Mouse (Mus musculus) forebrain, embryonic 10.5 days (tissue): ENCODE results near the gene Aars2. TPM values are rescaled to one million over a fixed set of nuclear protein-coding genes. Genes with fewer than 3 reads are reported as not detected.

Source experiments
- DNase-seq: peaks from one replicate; pipeline ENCODE4 v3.0.0-alpha.2; 2017; ENCODE audit warnings: low spot score; ENCODE audit errors: extremely low spot score
- H3K27ac ChIP-seq: fragments of 300-500 bp; sonication (generic); 2 replicates; pipeline ENCODE4 v1.5.1; 2016; ENCODE audit warnings: mild to moderate bottlenecking
- H3K27me3 ChIP-seq: fragments of 300-500 bp; sonication (generic); 2 replicates; pipeline ENCODE4 v1.6.1; 2016; ENCODE audit warnings: mild to moderate bottlenecking; ENCODE audit not compliant: poor library complexity, severe bottlenecking
- H3K36me3 ChIP-seq: fragments of 300-500 bp; sonication (generic); replicated peaks from 2 replicates; pipeline ENCODE4 v1.6.1; 2016; ENCODE audit warnings: mild to moderate bottlenecking, moderate library complexity
- H3K4me1 ChIP-seq: fragments of 300-500 bp; sonication (generic); 2 replicates; pipeline ENCODE4 v1.6.1; 2016
- H3K4me3 ChIP-seq: fragments of 300-500 bp; sonication (generic); 2 replicates; pipeline ENCODE4 v1.5.1; 2016; ENCODE audit warnings: mild to moderate bottlenecking, moderate library complexity
- H3K9me3 ChIP-seq: fragments of 300-500 bp; sonication (generic); 2 replicates; pipeline ENCODE4 v1.6.1; 2016; ENCODE audit warnings: mild to moderate bottlenecking, moderate library complexity
- WGBS: fragments of 180-500 bp; shearing (Covaris S2); methylation state at CpG from one replicate; pipeline ENCODE4 v1.1.7; 2016; 5-methylcytosine and 5-hydroxymethylcytosine counted together
- polyA plus RNA-seq: library from polyadenylated mRNA; unstranded; fragments of >200 nt; fragmentation: Nextera tagmentation; extraction: Ambion mirVana; gene quantifications from 2 replicates; pipeline ENCODE4 v1.2.1, GENCODE M21; 2016

Aars2 gene
- polyA plus RNA-seq, 1 experiment from 2014 or later: 33.9 TPM

DNA sequence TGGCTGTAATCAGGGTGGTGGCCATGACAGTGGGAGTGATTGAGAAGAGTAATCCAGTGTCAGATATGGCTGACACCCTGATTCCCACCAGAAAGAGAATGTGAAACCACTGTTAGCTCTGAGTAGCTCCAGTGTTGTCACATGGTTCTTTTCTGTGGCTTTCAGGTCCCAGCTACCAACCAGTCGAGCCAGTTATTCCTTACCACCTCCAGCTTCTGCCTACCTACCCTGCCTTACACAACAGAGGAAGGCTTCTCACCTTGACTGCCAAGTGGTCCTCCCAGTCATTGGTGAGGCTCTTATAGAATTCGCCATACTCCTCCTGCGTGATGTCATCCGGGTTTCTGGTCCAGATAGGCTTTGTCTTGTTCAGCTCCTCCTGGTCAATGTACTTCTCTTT lies 63.4 kb downstream of the Aars2 start:
- no peaks in the 10 kb centered on the region for H3K9me3 ChIP-seq
- H3K27ac ChIP-seq: no peak overlapping the region
- no peak for DNase-seq
- peaks cover 81% of the 10 kb centered on the region for H3K4me1 ChIP-seq
- peaks cover 75% of the 10 kb centered on the region for H3K36me3 ChIP-seq
- WGBS: 76% methylated on average over 4 of the region's 4 CpGs
- peak overlapping the region; percentile 83 for H3K4me3 ChIP-seq
- no peaks in the 10 kb centered on the region for H3K27me3 ChIP-seq

Other genes with a start within 250 kb of the Aars2 start
- 70.3 and 72.1 TPM in 2 replicates for gene Cdc5l, start 73.1 kb upstream of the Aars2 start, polyA plus RNA-seq
- gene Spats1, start 31.4 kb upstream of the Aars2 start, polyA plus RNA-seq: 0.48 and 0.50 TPM in 2 replicates
- gene Tcte1, start 16.6 kb downstream of the Aars2 start, polyA plus RNA-seq: 1.1 and 1.3 TPM in 2 replicates
- 4.8 and 6.3 TPM in 2 replicates for gene Tmem151b, start 42.8 kb downstream of the Aars2 start, polyA plus RNA-seq
- 6.6 and 6.9 TPM in 2 replicates for gene Nfkbie, start 48.9 kb downstream of the Aars2 start, polyA plus RNA-seq
- 114 and 117 TPM in 2 replicates for gene Slc35b2, start 57.0 kb downstream of the Aars2 start, polyA plus RNA-seq
- 2,210 and 2,220 TPM in 2 replicates for gene Hsp90ab1, start 66.4 kb downstream of the Aars2 start, polyA plus RNA-seq
- gene Slc29a1, start 92.8 kb downstream of the Aars2 start, polyA plus RNA-seq: 70.3 and 76.3 TPM in 2 replicates
- 0.27 and 0.30 TPM in 2 replicates for gene Mymx, start 95.3 kb downstream of the Aars2 start, polyA plus RNA-seq
- gene Capn11, start 152.5 kb downstream of the Aars2 start, polyA plus RNA-seq: 1.1 and 1.6 TPM in 2 replicates
- gene Mrpl14, start 179.5 kb downstream of the Aars2 start, polyA plus RNA-seq: 142 and 151 TPM in 2 replicates
- 46.9 and 49.0 TPM in 2 replicates for gene Tmem63b, start 180.1 kb downstream of the Aars2 start, polyA plus RNA-seq
- gene 1600014C23Rik, start 227.0 kb downstream of the Aars2 start, polyA plus RNA-seq: 0.79 TPM in 1 of 2 replicates, not detected in the other